Mouse (Mus musculus) testis, adult 2 months (tissue): ENCODE data around the gene Nrxn1. TPM values are rescaled to one million over a fixed set of nuclear protein-coding genes. Genes with fewer than 3 reads are reported as not detected.
A peak's percentile ranks its signal among the peaks of the same experiment; 100 is the strongest.

Experiments used
- H3K27ac ChIP-seq: fragments of 200-500 bp; 2 replicates; pipeline ENCODE4 v1.5.1; 2012; ENCODE audit warnings: low read depth, low read length; ENCODE audit not compliant: control insufficient read depth, insufficient read depth
- H3K27me3 ChIP-seq: fragments of 200-500 bp; 2 replicates; pipeline ENCODE4 v1.6.1; 2012; ENCODE audit warnings: mild to moderate bottlenecking, low read length, moderate library complexity; ENCODE audit not compliant: control insufficient read depth, insufficient read depth
- H3K36me3 ChIP-seq: fragments of 200-500 bp; 2 replicates; pipeline ENCODE4 v1.6.1; 2012; ENCODE audit warnings: mild to moderate bottlenecking, low read length; ENCODE audit not compliant: control insufficient read depth, insufficient read depth
- H3K4me1 ChIP-seq: fragments of 200-500 bp; 2 replicates; pipeline ENCODE4 v1.6.1; 2012; ENCODE audit warnings: low read length; ENCODE audit not compliant: control insufficient read depth, insufficient read depth
- H3K4me3 ChIP-seq: fragments of 200-500 bp; 2 replicates; pipeline ENCODE4 v1.5.1; 2012; ENCODE audit warnings: low read depth, mild to moderate bottlenecking, low read length, moderate library complexity, mixed read lengths; ENCODE audit not compliant: control insufficient read depth
- CTCF ChIP-seq: fragments of 200-500 bp; IDR thresholded peaks from 2 replicates; pipeline ENCODE4 v1.5.1; 2012; ENCODE audit warnings: low read depth, mild to moderate bottlenecking, inconsistent platforms, low read length, moderate library complexity; ENCODE audit not compliant: control insufficient read depth, insufficient read depth, insufficient replicate concordance
- POLR2A ChIP-seq: fragments of 200-500 bp; IDR thresholded peaks from 2 replicates; pipeline ENCODE4 v1.6.1; 2012; ENCODE audit warnings: low read depth, mild to moderate bottlenecking, inconsistent platforms, low read length, moderate library complexity; ENCODE audit not compliant: control insufficient read depth
- polyA plus RNA-seq: library from polyadenylated mRNA; depleted of rRNA; stranded (reverse); fragments of >200 nt; gene quantifications from 2 replicates; pipeline ENCODE4 v1.2.3, GENCODE M21; 2012

Gene Nrxn1
- polyA plus RNA-seq, 1 experiment = 3.1 TPM

DNA sequence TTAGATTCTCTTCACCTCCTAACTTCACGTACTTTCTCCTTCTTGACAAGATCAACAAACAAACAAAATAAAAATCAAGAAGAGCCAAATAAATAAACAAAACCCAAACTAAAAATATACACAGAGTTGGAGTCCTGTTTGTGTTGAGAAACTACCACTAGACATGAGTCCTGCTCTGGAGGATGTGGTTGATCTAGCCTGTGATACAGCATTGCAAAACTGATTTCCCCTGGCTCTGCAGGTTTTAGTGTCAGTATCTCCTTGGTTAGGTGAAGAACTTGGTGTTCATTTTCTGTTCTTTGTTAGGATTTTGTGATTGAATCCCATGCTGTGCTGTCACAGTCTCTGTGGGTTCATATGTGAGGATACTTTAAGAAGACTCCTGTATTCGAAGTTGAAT is 963.7 kb downstream of the Nrxn1 start:
- H3K4me1 ChIP-seq = no peaks in the 10 kb centered on the region; the same call in 1 of the 2 replicates
- H3K36me3 ChIP-seq = no peaks in the 10 kb centered on the region
- H3K27me3 ChIP-seq = no peaks in the 10 kb centered on the region
- no peak overlapping the region for H3K4me3 ChIP-seq
- TF ChIP-seq CTCF (no peak), POLR2A (no peak)
- no peak overlapping the region for H3K27ac ChIP-seq

DNA sequence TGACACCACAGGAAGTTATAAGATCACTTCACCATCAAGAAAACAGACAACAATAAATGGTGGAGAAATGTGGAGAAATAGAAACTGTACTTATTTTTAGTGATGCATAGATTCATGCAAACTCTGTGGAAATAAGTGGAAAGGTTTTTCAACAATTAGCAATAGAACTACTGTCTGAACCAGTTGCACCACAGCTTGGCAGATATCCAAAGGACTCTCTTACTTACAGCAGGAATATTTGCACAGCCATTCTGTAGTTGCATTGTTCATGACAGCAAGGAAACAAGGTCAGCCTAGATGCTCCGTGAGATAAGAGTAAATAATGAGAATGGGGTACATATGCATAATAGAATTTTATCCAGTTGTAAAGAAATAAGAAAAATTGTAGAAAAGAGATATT is 965.3 kb downstream of the Nrxn1 start:
- H3K4me3 ChIP-seq = no peak overlapping the region
- no peaks in the 10 kb centered on the region for H3K27me3 ChIP-seq
- H3K36me3 ChIP-seq = no peaks in the 10 kb centered on the region
- no peaks in the 10 kb centered on the region; the same call in 1 of the 2 replicates for H3K4me1 ChIP-seq
- no peak overlapping the region for H3K27ac ChIP-seq
- TF ChIP-seq CTCF (no peak), POLR2A (no peak)

DNA sequence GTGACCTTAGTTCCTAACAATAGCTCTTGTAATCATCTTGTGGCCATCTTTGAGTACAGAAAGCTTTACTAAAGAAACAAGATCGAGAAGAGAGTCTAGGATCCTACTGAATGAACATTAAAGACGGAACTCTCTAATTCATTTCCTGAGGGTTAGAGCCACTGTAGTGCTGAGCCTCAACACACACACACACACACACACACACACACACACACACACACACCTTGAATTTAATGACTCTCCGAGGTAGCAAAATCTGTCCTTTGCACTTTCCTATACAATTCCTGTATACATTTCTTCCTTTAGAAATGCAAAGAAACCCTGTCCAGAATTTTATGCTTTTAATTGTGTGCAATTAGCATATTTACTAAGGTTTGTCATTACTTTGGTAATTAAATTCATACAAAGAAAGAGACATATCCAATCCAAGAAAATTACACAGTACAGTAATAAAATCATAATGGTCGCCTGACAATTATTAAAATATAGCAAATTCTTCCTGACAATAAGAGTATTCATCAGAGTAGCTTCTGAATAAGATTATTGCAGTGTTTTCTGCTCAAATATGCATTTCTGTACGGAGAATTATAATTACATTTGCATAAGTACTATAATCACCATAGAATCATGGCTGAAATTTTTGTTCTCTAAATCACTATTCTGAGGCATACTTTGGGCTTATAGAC is 969.9 kb downstream of the Nrxn1 start:
- Histone ChIP-seq H3K27ac (no peak overlapping the region), H3K36me3 (no peaks in the 10 kb centered on the region), H3K4me1 (no peaks in the 10 kb centered on the region), H3K4me3 (no peak overlapping the region), H3K27me3 (no peaks in the 10 kb centered on the region)
- no peak for TF ChIP-seq CTCF
- TF ChIP-seq POLR2A = no peak

DNA sequence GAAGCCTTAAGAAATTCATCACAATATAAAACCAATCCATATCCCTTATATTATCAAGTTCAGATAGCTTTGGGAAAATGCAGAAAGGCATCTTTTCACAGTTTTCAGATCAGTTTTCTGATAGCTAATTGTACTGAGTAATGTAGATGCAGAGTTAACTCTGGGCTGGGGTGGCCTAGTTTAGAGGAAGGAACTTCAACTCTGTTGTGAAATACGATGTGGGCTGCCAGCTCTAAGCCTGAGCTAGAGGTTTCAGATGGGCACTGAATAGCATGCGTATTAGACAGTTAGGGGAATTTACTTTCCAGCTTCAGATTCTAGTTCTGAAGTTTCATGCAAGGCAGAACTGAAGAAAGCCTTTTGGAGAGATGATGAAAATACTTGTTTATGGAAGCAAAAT is 976.6 kb downstream of the Nrxn1 start:
- no peaks in the 10 kb centered on the region for H3K4me1 ChIP-seq
- no peak overlapping the region for H3K27ac ChIP-seq
- no peak overlapping the region for H3K4me3 ChIP-seq
- TF ChIP-seq POLR2A (no peak), CTCF (no peak)
- no peaks in the 10 kb centered on the region for H3K36me3 ChIP-seq
- no peaks in the 10 kb centered on the region for H3K27me3 ChIP-seq

DNA sequence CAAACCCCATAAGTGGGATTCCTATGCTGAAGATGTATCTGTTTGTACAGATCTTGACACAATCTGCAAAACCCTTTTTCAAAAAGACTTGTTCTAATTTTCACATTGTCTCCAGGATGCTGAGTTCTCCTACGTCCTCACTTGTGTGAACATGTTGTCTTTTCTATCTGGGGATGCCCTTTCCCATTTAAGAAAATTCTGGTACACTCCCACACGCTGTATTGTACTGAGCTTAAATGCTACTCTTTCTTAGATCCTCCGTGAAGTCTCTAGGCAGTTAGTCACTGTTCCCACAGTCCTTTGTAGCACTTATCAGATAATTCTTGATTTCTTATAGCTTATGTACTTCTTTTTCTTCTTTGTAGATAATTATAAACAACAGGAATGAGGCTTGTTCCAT is 997.9 kb downstream of the Nrxn1 start:
- Histone ChIP-seq H3K27me3 (no peaks in the 10 kb centered on the region), H3K4me3 (no peak overlapping the region), H3K4me1 (no peaks in the 10 kb centered on the region), H3K36me3 (no peaks in the 10 kb centered on the region), H3K27ac (no peak overlapping the region)
- TF ChIP-seq POLR2A (no peak), CTCF (no peak)

DNA sequence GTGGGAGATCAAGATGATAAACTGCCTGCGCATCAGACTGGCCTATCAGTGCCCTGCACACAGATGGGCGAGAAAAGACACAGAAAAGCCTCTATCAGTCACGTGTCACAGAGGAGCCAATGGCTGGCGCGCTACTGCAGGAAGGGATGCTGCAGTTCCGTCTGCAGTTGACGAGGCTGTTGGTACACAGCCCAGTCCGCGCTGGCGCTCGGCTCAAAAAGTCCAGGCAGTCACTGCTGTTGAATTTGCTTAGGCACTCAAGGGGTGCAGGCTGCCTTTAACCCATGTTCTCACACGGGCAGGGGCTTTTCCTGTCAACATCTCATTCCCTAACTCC is 1004.6 kb downstream of the Nrxn1 start:
- Histone ChIP-seq H3K4me1 (peaks cover 3% of the 10 kb centered on the region; the same call in 1 of the 2 replicates), H3K27me3 (no peaks in the 10 kb centered on the region), H3K4me3 (peak overlapping the region; percentile 72), H3K36me3 (no peaks in the 10 kb centered on the region), H3K27ac (no peak overlapping the region)
- peak; percentile 32; the same call in 1 of the 2 replicates for TF ChIP-seq POLR2A
- TF ChIP-seq CTCF = no peak

DNA sequence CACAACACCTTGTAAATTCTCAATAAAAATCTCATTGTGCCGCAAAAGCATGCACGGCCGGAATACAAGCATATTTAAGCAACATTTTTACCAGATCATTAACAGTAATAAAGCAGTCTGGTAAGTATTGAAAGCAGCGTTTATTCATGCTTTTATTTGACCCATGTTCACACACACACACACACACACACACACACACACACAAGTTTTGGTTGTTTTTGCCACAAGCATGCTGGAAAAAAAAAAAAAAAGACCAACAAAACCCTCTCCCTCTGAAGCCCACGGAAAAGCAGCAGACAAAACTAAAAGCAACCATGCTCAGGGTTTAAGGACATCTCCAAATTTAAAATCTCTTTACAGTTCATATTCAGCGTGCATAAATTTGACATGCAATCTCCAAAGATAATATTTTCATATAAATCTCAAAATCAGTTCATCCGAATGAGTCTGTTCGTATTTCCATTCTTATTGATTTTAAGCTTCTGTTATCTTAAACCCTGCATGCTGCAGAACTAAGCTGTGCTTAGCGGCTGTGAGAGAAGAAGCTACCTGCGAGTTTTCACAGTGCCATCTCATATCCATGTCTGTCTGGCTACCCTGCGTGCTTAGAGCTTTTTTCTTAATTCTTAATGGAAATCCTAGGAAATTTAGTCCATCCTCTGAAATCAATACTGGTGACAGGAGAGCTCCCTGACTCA is 1005.1 kb downstream of the Nrxn1 start:
- Histone ChIP-seq H3K27me3 (no peaks in the 10 kb centered on the region), H3K4me1 (peaks cover 3% of the 10 kb centered on the region; the same call in 1 of the 2 replicates), H3K36me3 (no peaks in the 10 kb centered on the region), H3K27ac (no peak overlapping the region), H3K4me3 (peak overlapping the region; percentile 72; the same call in 1 of the 2 replicates)
- TF ChIP-seq POLR2A (no peak), CTCF (no peak)
